ENCODE assay signal across 8 mouse cellular contexts in genomic region chr4:154960690-154961225, GRCm38 (mm10). TPM values are rescaled to one million over a fixed set of nuclear protein-coding genes. Genes with fewer than 3 reads are reported as not detected.
DNase-seq lines count a peak whose midpoint lies in the region; ATAC-seq and TF ChIP-seq lines count a peak whose summit lies in the region.

Hes5 (plus strand) TSS chr4:154960923.

- H3K4me2 ChIP-seq in neural tube, embryonic 11.5 days (ENCODE audit: low read depth) = peak within 1 kb of the TSS; percentile 79

- 0 out of 2 replicates have a peak, but pooled peaks have one; percentile 3 for ATAC-seq in granulocyte monocyte progenitor cell, adult 5-6 weeks (replicated peaks; ENCODE audit: poor library complexity, severe bottlenecking)
- ATAC-seq in neural tube, embryonic 11.5 days (ENCODE audit: insufficient read depth, low FRiP score, low TSS enrichment) = peak; percentile 72
- ATAC-seq in megakaryocyte progenitor cell, adult 5-6 weeks (replicated peaks; ENCODE audit: poor library complexity) = no peak

- peaks cover 5% of the 10 kb centered on the region for H3K4me1 ChIP-seq in lung, adult 2 months (ENCODE audit: control insufficient read depth, insufficient read depth, low read length)
- H3K4me1 ChIP-seq in neural tube, embryonic 11.5 days (ENCODE audit: control insufficient read depth, insufficient read depth, low read length) = peaks cover 70% of the 10 kb centered on the region

- H3K27me3 ChIP-seq in neural tube, embryonic 11.5 days (ENCODE audit: control insufficient read depth, insufficient read depth, low read length) = peaks cover 26% of the 10 kb centered on the region

- peak within 1 kb of the TSS; percentile 97 for H3K9ac ChIP-seq in neural tube, embryonic 11.5 days (ENCODE audit: low read length)

- TF ChIP-seq POLR2A in lung, adult 2 months (IDR thresholded peaks at IDR 0.05; ENCODE audit: borderline replicate concordance, extremely low read depth, low read depth, low read length) = no peak

- TF ChIP-seq CTCF in lung, adult 2 months (IDR thresholded peaks at IDR 0.05; ENCODE audit: insufficient read depth, low read length) = no peak

- peak within 1 kb of the TSS; percentile 42 for H3K4me3 ChIP-seq in lung, adult 2 months (replicated peaks; ENCODE audit: extremely low read depth, low read depth, low read length)
- H3K4me3 ChIP-seq in neural tube, embryonic 11.5 days (ENCODE audit: low read depth, low read length) = peak within 1 kb of the TSS; percentile 88

- H3K36me3 ChIP-seq in neural tube, embryonic 11.5 days (ENCODE audit: control insufficient read depth, insufficient read depth, low read length) = no peaks in the 10 kb centered on the region

- H3K27ac ChIP-seq in neural tube, embryonic 11.5 days (ENCODE audit: low read depth, low read length) = peak within 1 kb of the TSS; percentile 96

- DNase-seq in lung, adult 2 months = peak; percentile 20
- DNase-seq in lung, postnatal 25 days (ENCODE audit: low spot score) = no peak
- peak; percentile 56 to 62 for DNase-seq in cerebellum, postnatal 14 days
- peak; percentile 78 to 84 for DNase-seq in left cerebral cortex, postnatal 10 days (ENCODE audit: extremely low spot score in 1 of 2, low spot score in 2 of 2)
- peak; percentile 94 for DNase-seq in neural tube, embryonic 11.5 days (ENCODE audit: low spot score)
- no peak for DNase-seq in testis, postnatal 14 days (ENCODE audit: low spot score)

- 1% methylated on average over 65 of the region's 65 CpGs for WGBS in lung, adult 2 months
- 1% methylated on average over 65 of the region's 65 CpGs for WGBS in neural tube, embryonic 11.5 days

- intact Hi-C loops in left cerebral cortex, postnatal 10 days (cut with DNase I) = loop anchor here (5.0 kb wide), 1 partner anchor 83 kb away; no protein-coding TSS in a partner anchor

- H3K9me3 ChIP-seq in neural tube, embryonic 11.5 days (ENCODE audit: control insufficient read depth, low read length) = no peaks in the 10 kb centered on the region

RNA-seq across cellular contexts. Expression of gene Hes5, which starts in this region (rescaled TPM):
- polyA plus RNA-seq in lung, adult 2 months (2012; rRNA removed) = 0.09 TPM in 1 of 2 replicates, not detected in the other
- total RNA-seq in granulocyte monocyte progenitor cell, adult 5-6 weeks (2014; fragmentation: Nextera tagmentation) = 0.85 TPM in 1 of 2 replicates, not detected in the other
- total RNA-seq in granulocyte monocyte progenitor cell, adult 5-6 weeks (2017) = 0.52 TPM in 1 of 2 replicates, not detected in the other
- 10 to 100 TPM; 33.3 to 61.6 TPM for total RNA-seq in left cerebral cortex, postnatal 10 days (2021)
- polyA plus RNA-seq in neural tube, embryonic 11.5 days (2014; fragmentation: Nextera tagmentation; extraction: Ambion mirVana) = 191 and 218 TPM in 2 replicates
- total RNA-seq in megakaryocyte progenitor cell, adult 5-6 weeks (2015) = 0.64 and 0.67 TPM in 2 replicates
- 0.24 and 4.5 TPM in 2 replicates for total RNA-seq in megakaryocyte progenitor cell, adult 5-6 weeks (2017)

Comparison
In these comparisons a context has a peak if more than half of its experiments do, and no peak if none do; other contexts are left out.
1. RNA of gene Hes5 (total RNA-seq): 33.3 to 61.6 TPM in left cerebral cortex, postnatal 10 days; 0.24 to 4.5 TPM in megakaryocyte progenitor cell, adult 5-6 weeks and 0.52 to 0.85 TPM in granulocyte monocyte progenitor cell, adult 5-6 weeks; every median in the first group is over 4 times any median in the second.
2. RNA of gene Hes5 (polyA plus RNA-seq): 191 to 218 TPM in neural tube, embryonic 11.5 days; 0.09 TPM in lung, adult 2 months; every median in the first group is over 100 times any median in the second.
3. Peak in DNase-seq and H3K4me3 ChIP-seq in lung, adult 2 months; RNA of the gene not detected or under 1 TPM.
4. Peak in ATAC-seq in granulocyte monocyte progenitor cell, adult 5-6 weeks; RNA of the gene not detected or under 1 TPM.
5. DNase-seq: peak in cerebellum, postnatal 14 days (2 of 2), left cerebral cortex, postnatal 10 days (2 of 2) and neural tube, embryonic 11.5 days (single experiment); none in lung, postnatal 25 days (single experiment) and testis, postnatal 14 days (single experiment).